Mouse (Mus musculus) midbrain, embryonic 12.5 days (tissue): ENCODE results near the gene Phf2. TPM values are rescaled to one million over a fixed set of nuclear protein-coding genes. Genes with fewer than 3 reads are reported as not detected.

Experiments used
- ATAC-seq: fragments of 200-750 bp; cut with Nextera tagmentation; 2 replicates; pipeline ENCODE4 v1.8.0; 2017; ENCODE audit warnings: low read depth, moderate TSS enrichment, moderate library complexity; ENCODE audit not compliant: low FRiP score
- H3K27ac ChIP-seq: fragments of 300-500 bp; sonication (generic); replicated peaks from 2 replicates; pipeline ENCODE4 v1.5.1; 2016; ENCODE audit warnings: mild to moderate bottlenecking
- H3K27me3 ChIP-seq: fragments of 300-500 bp; sonication (generic); 2 replicates; pipeline ENCODE4 v1.6.1; 2016; ENCODE audit warnings: mild to moderate bottlenecking
- H3K36me3 ChIP-seq: fragments of 300-500 bp; sonication (generic); 2 replicates; pipeline ENCODE4 v1.6.1; 2016
- H3K4me1 ChIP-seq: fragments of 300-500 bp; sonication (generic); 2 replicates; pipeline ENCODE4 v1.6.1; 2016
- H3K4me2 ChIP-seq: fragments of 300-500 bp; sonication (generic); replicated peaks from 2 replicates; pipeline ENCODE4 v1.6.1; 2016; ENCODE audit warnings: mild to moderate bottlenecking, moderate library complexity
- H3K4me3 ChIP-seq: fragments of 300-500 bp; sonication (generic); 2 replicates; pipeline ENCODE4 v1.5.1; 2016; ENCODE audit warnings: mild to moderate bottlenecking
- H3K9ac ChIP-seq: fragments of 300-500 bp; sonication (generic); replicated peaks from 2 replicates; pipeline ENCODE4 v1.6.1; 2016; ENCODE audit warnings: mild to moderate bottlenecking, moderate library complexity
- H3K9me3 ChIP-seq: fragments of 300-500 bp; sonication (generic); 2 replicates; pipeline ENCODE4 v1.6.1; 2016; ENCODE audit warnings: mild to moderate bottlenecking
- WGBS: fragments of 180-500 bp; shearing (Covaris S2); methylation state at CpG from one replicate; pipeline ENCODE4 v1.1.7; 2016; 5-methylcytosine and 5-hydroxymethylcytosine counted together
- polyA plus RNA-seq: library from polyadenylated mRNA; unstranded; fragments of >200 nt; fragmentation: Nextera tagmentation; extraction: Ambion mirVana; gene quantifications from 2 replicates; pipeline ENCODE4 v1.2.1, GENCODE M21; 2016

Phf2 gene
- polyA plus RNA-seq, 1 experiment from 2014 or later: 11.3 TPM

DNA sequence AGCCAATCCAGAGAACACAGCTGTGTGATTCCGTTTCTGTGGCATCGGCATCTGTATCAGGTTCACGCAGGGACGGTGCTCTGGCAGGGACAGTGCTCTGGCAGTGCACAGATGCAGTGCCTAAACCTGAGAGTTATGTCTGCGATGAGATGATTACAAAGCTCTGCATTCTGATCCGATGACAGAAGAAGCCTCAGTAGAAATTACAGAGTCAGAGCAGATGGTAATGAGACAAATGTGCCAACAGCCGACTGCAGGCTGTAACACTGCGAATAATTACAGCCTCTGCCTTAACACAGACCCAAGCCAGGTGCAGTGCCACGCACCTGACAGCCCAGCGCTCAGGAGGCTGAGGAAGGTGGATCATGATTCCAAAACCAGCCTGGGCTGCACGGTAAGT is 102.8 kb downstream of the Phf2 start:
- Histone ChIP-seq H3K36me3 (no peaks in the 10 kb centered on the region), H3K4me2 (no peak overlapping the region), H3K4me1 (peaks cover 9% of the 10 kb centered on the region; the same call in 1 of the 2 replicates), H3K9me3 (no peaks in the 10 kb centered on the region), H3K27me3 (peaks cover 14% of the 10 kb centered on the region), H3K4me3 (no peak overlapping the region), H3K9ac (no peak overlapping the region), H3K27ac (no peak overlapping the region)
- WGBS: 82% methylated on average over 11 of the region's 11 CpGs
- no peak for ATAC-seq

DNA sequence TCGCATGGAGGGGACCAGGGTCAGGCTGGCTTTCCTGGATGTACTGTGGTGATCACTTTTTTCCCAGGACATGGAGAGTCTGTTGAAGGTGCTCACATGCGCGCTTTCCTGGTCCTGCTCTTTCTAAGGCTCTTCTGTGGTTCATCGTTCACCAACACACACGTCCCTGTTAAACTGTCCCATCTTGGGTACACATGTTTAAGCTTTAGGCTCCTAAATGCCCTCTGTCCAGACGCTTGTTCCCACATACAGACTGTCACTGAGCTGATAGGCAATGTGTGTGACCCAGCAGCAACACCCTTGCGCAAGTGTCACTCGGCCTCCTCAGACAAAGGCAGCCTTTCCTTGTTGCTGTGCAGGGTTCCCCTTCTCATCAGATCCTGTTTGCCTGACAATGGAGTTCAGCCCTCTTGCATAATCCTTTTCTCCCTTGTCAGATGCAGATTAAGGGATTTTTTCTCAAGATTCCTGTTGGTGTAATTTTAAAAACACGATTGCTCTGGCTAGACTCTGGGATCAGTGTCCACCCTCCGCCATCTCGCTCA is 107.1 kb downstream of the Phf2 start:
- Histone ChIP-seq H3K4me3 (no peak overlapping the region), H3K27me3 (peaks cover 14% of the 10 kb centered on the region), H3K27ac (peak overlapping the region; percentile 42), H3K9me3 (no peaks in the 10 kb centered on the region), H3K36me3 (no peaks in the 10 kb centered on the region), H3K4me2 (0 out of 2 replicates have a peak overlapping the region, but pooled peaks have one; percentile 1), H3K9ac (0 out of 2 replicates have a peak overlapping the region, but pooled peaks have one; percentile 5), H3K4me1 (peaks cover 9% of the 10 kb centered on the region; the same call in 1 of the 2 replicates)
- no peak for ATAC-seq
- WGBS: 18% methylated on average over 11 of the region's 11 CpGs

DNA sequence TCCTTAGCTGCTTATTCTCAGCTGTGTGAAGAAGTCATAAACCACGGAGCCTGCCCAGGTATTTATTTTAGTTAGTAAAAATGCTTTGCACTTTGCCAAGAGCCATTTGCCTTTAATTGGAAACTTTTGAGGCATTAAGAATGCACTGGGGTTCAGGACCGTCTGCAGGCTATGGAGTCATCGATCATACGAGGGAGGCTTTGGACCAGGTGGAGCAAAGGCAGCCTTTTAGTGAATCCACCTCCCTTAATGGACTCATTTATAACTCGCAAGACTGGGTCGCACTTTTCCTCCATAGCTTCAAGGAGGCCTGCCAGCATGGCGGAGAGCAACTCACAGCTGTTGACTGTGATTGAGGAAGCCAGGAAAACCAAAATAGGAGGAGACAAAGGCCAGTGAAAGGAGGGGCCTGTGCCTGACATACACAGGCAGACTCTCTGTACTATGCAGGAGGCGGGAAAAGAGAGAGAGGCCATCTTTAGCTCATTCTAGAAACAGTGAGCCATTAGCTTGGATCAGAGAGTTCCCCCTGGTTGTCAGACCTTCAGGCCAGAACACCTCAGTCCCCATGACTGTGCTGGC is 110.0 kb downstream of the Phf2 start:
- Histone ChIP-seq H3K4me1 (peaks cover 9% of the 10 kb centered on the region; the same call in 1 of the 2 replicates), H3K9me3 (no peaks in the 10 kb centered on the region), H3K9ac (no peak overlapping the region), H3K27me3 (peaks cover 10% of the 10 kb centered on the region), H3K27ac (no peak overlapping the region), H3K4me2 (no peak overlapping the region), H3K4me3 (no peak overlapping the region), H3K36me3 (no peaks in the 10 kb centered on the region)
- ATAC-seq: no peak
- 90% methylated on average over 8 of the region's 8 CpGs for WGBS

DNA sequence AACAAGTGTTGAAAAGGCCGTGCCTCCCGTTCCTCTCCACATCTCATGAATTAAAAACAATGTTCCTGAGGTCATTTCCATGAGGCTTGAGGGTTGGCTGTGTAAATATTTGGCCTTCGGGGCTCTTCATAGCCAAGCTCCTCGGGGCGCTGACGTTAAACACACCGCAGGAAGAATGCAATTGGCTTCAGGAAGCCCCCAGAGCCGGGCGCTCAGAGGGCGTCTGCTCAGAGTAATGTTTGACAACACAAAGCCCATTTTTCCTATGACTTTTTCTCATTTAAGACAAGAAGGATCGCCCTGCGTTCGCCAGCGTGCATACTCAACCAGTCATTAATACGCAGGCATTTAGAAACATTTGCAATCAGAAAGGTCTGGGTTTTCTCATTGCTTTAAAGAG is 114.2 kb downstream of the Phf2 start:
- no peak overlapping the region for H3K9ac ChIP-seq
- ATAC-seq: no peak
- H3K4me1 ChIP-seq: no peaks in the 10 kb centered on the region
- H3K36me3 ChIP-seq: no peaks in the 10 kb centered on the region
- H3K27me3 ChIP-seq: no peaks in the 10 kb centered on the region; the same call in 1 of the 2 replicates
- no peak overlapping the region for H3K4me2 ChIP-seq
- no peak overlapping the region for H3K27ac ChIP-seq
- no peak overlapping the region for H3K4me3 ChIP-seq
- WGBS: 56% methylated on average over 15 of the region's 15 CpGs
- H3K9me3 ChIP-seq: no peaks in the 10 kb centered on the region

Other genes starting within 250 kb of the Phf2 start
- 16.9 and 20.9 TPM in 2 replicates for gene Ptpdc1, start 245.5 kb downstream of the Phf2 start, polyA plus RNA-seq
- gene Barx1, start 208.1 kb downstream of the Phf2 start, polyA plus RNA-seq: 0.21 and 0.29 TPM in 2 replicates
- gene Fam120a, start 96.9 kb upstream of the Phf2 start, polyA plus RNA-seq: 14.6 and 16.1 TPM in 2 replicates